Mouse (Mus musculus) thymus, postnatal 14 days (tissue): ENCODE results near the gene Zfp446.
"Not testable (repeated sequence)": the region's sequence is repeated elsewhere in the genome, so short reads cannot be mapped to it uniquely, and the experiment has no call there.

ENCODE experiments used
- DNase-seq: peaks from one replicate; pipeline ENCODE4 v3.0.0; 2021

Zfp446 gene

DNA sequence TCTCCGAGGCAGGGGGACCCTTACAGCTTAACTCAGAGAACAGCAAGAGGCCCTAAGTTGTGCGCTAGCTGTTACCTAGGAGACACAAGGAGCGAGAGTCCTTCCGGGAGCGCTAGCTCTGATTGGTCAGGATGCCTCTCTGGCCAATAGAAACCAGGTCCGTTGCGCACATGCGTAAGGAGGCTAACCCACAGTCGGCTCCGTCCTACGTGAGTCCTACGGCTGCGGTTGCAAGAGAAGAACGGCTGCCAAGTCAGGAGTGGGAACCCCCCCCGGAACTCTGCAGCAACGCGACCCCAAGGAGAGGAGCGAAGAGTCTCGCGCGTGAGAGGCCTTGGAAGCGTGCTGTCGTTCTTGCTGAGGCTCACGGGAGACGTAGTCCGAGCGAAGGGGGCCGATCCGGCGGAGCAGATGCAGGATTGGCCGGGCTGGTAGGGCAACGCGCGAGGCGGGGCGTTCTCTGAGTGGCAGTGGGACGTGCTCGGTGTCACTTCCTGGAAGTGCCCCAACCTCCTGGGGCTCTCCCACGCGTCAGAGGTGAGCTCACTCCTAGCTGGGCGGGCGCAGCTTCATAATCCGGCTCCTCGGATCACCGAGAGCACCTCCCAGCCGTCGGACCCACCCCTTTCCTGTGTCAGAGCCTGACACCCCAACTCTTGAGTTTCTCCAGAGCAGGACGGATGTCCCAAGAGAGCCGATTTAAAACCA is at the start of gene Zfp446:
Gene Zfp446 (plus strand): TSS at position 167 of the 708 bp plus-strand sequence.
- DNase-seq = peak; percentile 98

DNA sequence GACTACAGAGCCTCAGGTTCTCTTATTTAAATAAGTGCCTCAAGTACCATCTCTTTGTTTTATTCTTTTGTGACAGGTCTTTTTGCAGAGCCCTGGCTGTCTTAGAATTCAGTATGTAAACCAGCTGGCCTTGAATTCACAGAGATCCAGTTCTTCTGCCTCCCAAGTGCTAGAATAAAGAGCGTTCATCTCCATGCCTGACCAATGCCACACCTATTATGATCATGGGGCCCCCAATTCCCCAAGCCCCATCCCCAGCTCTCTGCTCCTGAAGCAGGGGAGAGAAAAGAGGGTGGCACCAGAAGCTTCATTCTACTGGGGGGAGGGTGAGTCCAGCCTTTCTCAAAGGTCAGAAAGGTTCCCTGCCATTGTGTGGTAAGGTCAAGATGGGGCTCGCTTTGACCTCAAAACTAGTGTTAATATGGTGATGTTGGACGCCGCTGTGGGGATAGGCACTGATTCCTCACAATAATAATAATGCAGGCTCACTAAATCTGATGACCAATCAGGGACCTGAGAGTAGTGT is 44.0 kb upstream of the Zfp446 start:
- DNase-seq = no peak

DNA sequence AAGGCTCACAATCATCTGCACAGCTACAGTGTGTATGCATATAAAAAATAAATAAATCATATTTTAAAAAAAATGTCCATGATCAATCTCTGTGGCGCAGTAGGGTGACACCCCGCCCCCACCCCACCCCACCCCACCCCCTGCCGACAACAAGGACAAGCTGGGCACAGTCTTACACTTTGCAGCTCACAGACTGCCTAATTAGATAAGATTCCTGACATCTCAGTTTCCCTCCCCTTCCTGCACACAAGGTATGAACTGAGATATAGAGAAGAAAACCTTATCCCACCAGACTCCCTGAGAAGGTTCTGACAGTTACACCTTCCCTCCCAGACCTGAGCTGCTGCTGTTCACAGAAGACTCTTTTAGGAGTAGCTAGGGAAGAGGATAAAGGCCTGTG is 42.8 kb upstream of the Zfp446 start:
- no peak for DNase-seq

DNA sequence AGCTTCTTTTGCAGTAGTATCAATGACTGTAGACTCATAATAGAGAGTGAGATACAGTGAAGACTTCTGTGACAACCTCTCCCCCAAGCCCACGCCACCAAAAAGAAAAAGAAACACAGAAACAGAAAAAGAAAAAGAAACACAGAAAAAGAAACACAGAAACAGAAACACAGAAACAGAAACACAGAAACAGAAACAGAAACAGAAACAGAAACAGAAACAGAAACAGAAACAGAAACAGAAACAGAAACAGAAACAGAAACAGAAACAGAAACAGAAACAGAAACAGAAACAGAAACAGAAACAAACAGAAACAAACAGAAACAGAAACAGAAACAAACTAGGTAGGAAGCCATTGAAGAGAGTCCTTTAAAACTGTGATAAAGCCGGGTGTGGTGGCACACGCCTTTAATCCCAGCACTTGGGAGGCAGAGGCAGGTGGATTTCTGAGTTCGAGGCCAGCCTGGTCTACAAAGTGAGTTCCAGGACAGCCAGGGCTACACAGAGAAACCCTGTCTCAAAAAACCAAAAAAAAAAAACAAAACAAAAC is 40.3 kb upstream of the Zfp446 start:
- not testable (repeated sequence) for DNase-seq

DNA sequence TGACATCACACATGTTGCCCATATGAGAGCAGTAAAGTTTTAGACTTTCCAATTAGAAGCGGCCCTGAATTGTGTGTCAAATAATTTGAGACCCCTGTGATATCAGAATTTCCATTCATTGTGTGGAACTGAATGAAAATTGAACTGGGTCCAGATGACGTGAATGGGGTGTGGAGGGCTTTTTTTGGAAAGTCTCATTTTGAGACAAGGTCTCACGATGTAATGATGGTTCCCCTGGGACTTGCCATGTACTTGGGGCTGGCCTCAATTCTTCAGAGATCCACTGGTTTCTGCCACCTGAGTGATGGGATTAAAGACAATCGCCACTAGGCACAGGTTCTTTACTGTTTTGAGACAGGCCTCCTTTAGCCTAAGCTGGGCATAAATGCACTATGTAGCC is 37.0 kb upstream of the Zfp446 start:
- no peak for DNase-seq

DNA sequence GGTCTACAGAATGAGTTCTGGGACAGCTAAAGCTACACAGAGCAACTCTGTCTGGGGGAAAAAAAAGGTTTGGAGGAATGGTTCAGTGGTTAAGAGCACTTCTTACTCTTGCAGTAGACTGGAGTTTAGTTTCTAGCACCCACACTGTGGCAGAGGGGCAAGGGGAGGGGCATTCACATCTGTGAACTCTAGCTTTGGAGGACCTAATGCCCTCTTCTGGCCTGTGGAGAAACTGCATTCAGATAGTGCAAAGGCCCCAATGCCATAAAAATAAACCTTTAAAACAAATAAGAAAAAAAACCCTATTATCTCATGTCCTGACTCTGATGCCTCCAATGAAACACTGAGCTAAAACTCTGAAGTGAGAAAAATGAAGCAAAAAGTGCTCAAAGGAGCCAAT is 34.2 kb upstream of the Zfp446 start:
- peak; percentile 66 for DNase-seq

DNA sequence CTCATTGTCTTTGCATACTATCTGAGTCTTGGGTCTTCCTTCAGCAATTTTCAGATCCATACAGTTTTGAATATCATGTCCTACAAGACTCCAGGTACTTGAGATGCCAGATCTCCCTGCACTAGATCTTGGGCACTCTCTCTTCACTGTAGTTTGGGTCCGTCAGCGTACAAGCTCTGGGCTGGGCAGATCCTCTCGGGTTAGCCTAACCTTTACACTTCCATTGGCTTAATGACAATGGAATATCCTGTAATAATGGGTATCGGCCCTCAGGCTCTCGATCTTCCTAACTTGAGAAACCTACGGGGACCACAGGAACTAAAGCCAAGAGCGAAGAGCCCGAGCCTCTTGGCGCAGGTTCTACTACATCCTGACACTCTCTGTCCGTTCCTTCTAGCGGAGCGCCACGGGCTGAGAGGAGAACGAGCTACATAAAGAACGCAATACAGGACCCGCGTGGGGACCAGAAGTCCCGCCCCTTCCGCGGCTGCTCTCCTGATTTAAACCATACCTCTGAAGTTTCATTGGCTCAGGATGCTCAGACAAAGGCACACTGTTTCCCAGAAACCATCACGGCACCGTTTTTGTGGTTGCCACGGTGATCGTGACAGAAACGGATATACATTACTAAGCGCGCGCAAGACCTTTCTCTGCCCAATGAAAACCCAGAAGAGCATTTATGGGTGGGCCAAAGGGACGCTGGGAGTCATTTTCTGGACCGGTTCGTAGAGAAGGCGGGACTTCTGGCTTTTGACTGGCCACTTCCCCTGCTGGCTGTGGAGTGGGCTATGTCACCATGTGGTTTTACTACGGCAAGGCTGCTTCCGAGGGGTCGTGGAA is 28.4 kb upstream of the Zfp446 start:
- peak; percentile 93 for DNase-seq

DNA sequence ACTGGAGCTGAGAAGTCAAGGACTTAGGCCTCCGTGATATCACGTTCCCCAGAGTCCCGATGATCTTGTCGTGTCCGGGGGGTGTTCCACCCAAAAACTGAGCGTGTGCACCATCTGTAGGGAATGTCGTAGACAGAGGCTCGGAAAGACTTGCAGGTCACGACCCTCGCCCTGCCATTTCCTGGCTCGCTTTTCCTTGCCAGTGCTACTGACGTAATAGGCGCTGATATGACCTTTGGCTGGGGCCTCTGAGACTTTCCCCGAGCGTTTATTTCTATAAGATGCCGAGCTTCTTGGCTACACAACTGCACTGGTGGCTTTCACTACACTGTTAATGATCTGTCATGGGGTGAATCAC is 27.8 kb upstream of the Zfp446 start:
- DNase-seq = no peak

DNA sequence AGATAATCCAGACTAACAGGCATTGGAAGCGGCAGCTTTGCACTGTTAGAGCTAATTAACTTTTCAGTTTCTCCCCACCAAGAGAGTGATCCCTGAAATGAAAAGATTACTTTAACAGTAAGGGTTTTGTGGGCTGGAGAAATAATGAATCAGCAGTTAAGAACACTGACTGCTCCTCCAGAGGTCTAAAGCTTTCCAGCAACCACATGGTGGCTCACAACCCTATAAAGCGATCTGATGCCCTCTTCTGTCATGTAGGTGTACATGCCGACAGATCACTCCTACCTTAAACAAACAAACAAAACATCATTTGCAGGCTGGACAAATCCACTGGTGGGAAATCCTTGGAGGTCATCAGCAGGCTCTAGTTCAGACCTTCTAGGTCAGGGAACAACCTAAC is 22.8 kb upstream of the Zfp446 start:
- no peak for DNase-seq

DNA sequence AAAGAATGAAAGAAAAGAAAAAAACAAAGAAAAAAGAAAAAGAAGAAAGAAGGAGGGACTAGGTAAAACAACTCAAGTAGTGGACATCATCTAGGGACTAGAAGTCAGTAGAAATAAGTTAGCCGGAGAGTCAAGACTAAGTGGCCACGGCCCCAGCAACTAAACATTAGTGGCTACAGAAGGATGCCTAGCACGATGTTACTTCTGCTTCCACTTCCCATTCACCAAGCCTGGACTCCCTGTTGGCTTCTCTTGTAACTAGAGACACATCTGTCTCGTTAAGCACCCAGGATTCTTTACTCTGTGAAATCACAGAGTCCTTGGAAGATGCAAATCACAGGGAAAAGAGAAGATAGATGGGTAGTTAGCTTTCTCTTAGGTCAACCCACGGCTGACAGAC is 20.1 kb upstream of the Zfp446 start:
- no peak for DNase-seq

DNA sequence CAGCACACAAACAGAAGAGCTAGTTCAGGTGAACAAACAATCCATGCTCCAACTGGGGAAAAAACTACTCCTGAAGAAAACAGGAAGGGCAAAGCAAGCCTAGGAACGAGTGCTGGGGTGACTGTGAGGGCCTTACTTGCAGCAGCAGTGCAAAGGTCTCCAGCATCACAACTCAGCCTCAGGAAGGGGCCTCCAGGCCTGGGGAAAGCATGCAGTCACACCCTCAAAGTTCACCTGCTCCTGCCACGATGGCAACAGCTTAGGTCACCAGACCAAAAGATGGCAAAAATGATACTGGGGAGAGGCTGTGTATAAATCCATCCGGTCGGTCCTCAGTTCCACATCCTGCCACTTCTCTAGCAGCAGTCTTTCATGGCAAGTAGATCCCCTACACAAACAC is 18.7 kb upstream of the Zfp446 start:
- no peak for DNase-seq

DNA sequence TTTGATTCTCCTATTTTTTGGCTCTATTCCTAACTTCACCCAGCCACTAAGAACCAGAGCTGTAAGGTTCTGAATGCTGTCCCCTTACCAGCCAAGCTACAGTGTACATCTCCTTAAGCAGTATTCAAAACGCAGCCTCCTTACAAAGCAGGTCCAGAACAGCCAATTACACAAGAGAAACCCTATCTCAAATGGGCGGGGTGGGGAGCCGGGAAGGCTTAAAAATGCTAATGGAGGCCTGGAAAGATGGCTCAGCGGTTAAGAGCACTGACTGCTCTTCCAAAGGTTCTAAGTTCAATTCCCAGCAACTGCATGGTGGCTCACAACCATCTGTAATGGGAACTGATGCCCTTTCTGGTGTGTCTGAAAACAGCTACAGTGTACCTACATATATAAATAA is 17.9 kb upstream of the Zfp446 start:
- DNase-seq = no peak

DNA sequence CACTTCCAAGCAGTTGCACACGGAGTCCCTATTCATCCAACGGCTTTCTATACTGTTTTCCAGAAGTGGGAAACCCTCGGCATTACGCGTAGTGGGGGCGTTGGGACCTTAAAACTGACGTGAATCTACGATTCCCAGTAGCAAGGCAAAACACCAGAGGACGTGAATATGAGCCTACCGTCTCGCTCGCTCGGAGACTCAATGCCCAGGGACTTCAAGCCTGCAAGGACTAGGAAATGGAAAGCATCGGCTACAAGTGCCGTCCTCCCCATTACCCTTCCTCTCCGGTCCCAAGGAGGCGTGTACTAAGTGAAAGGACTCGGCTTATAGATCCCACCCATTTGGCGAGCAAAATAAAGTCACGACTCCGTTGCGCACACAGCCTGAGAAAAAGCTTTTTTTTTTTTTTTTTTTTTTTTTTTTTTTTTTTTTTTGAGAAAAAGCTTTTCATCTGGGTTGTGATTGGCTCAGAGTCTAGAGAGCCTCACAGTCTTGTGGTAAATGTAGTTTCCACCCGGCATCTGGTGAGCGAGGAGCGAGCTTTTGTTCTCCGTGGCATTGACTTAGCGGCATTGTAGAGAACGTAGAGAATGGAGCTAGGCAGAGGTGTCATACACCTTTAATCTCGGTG is 16.0 kb upstream of the Zfp446 start:
- DNase-seq = peak; percentile 79

DNA sequence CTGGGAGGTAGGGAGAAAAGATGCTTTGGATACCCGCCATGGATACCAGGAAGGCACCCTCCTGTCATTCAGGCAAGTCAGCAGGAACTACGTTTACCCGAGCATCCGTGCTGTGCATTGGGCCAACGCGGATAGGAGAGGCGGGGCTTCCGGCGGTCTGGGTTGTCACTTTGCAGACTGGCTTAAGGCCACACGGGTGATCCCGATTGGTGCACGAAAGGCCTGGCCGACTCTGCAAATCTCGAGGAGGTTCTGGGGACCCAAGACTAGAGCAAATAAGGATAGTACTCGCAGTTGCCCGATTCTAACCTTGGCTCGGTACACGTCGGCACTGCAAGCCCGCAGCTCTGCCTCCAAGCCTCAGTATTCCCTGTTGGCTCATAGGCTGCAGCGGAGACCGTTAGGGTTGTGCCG is 12.0 kb upstream of the Zfp446 start, which contains the start of gene Zfp324:
Gene Zfp324 (plus strand): TSS at position 161 of the 414 bp plus-strand sequence.
- peak; percentile 91 for DNase-seq

DNA sequence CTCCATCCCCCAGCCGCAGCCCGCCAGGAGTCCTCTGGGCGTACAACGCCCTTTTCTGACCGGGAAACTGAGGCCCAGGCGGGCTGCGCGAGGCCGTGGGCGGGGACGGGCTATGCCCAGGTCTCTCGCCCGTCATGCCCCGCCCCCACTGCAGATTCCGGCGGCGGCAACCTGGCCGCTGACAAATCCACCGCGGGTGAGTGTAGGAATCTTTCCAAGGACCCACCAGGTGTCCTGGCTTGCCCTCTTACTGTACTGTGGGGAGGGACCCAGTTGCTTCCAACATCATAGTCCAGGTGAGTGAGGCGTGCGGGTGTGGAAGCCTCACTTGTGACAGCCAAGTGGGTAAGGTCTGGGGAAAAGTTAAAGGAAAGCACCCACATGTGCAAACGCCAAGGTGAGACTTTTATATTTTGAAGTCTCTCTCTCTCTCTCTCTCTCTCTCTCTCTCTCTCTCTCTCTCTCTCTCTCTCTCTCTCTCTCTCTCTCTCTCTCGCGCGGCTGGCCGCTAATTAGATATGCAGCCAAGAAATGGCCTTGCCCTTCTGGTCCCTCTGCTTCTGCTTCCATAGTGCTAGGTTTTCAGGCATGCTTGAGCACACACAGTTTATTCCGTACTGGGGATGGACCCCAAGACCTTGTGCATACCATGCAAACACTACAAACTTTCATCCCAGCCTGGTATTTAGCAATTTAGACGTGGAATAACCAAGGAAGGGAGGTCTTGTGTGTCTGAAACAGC is 11.4 kb upstream of the Zfp446 start:
- DNase-seq = peak; percentile 79

DNA sequence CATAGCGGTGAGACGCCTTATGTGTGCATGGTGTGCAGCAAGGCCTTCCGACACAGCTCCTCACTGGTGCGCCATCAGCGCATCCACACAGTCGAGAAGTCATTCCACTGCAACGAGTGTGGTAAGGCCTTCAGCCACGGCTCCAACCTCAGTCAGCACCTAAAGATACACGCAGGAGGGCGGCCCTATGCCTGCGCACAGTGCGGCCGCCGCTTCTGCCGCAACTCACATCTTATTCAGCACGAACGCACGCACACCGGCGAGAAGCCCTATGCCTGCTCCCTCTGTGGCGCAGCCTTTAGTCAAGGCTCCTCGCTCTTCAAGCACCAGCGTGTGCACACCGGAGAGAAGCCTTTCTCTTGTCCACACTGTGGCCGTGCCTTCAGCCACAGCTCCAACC is 6.7 kb upstream of the Zfp446 start:
- no peak for DNase-seq

DNA sequence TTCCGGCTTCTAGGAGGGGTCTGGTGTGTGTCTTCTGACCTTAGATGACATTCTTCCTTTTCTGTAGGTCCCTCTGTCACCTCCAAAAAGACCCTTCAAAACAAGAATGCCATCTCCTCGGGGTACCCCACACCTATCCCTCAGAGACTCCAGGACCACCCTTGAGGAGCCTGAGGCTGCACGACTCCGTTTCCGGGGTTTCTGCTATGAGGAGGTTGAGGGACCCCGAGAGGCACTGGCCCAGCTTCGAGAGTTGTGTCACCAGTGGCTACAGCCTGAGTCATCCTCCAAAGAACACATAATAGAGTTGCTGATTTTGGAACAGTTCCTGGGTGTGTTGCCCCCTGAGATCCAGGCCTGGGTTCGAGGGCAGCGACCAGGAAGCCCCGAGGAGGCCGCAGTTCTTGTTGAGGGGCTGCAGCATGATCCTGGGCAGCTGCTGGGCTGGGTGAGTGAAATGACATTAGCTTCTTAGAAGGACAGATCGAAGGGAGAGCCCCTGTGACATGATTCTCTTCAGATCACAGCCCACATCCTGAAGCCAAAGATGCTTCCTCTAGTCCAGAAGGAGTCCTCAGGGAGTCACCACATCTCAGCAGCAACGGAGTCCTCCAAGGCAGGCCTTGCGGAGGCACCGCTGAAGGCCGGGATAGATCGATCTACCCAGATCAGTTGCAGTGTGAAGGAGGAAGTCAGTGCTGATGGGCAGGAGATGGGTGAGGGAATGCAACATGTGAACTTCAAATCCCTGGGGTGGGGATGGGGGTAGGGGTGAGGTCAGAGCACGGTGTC is 1.5 kb downstream of the Zfp446 start:
- DNase-seq = peak; percentile 34

DNA sequence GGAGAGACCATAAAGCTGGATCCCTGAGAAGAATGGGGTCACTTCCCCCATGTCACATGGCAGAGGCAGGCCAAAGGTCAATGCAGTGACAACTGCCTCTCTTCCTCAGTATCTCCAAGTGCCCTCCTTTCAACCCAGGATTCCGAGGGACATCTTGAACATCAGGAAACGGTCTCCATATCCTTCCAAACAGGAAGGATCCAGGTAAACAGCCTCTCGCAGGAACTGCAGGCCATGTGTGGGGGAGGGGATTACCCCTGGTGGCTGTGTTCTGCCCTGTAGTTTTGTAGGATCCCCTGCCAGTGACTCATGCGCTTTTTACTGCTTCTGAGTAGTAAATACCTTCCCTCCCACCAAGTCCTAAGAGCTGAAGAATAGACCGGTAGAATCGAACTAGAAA is 2.1 kb downstream of the Zfp446 start:
- DNase-seq = no peak

DNA sequence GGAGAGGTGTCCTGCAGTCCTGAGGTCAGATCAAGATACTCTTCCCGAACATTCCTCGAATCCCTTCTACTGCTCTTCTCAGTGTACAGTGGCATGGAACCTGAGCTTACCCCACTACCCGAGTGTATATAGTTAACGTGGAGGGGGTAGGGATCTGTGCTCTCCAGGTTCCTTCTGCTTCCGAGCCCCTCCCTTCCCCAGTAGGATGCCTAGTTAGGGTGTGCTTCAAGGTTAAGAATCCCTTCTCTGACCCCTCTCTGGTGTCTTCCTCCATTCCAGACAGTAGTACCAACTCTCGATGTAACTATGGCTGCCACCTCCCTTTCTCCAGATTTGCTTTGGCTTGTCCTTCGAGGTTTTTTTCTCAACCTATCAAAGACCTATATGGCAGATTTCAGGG is 2.6 kb downstream of the Zfp446 start:
- no peak for DNase-seq

DNA sequence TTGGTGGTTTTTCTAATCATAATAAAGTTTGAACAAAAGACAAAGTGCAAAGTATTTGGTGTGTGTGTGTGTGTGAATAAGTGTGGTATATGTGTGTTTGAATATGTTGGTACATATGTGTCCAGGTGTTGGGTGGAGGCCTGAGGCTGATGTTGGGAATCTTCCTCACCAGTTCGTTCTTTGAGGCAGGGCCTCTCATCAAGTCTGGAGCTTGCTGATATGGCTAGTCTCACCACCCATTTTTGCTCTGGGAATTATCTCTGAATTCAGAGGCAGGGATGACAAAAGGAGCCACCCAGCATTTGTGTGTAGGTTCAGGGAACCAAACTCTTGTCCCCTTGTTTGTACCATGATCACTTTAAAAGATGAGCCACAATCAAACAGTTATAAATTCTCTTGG is 8.1 kb downstream of the Zfp446 start:
- DNase-seq = no peak

DNA sequence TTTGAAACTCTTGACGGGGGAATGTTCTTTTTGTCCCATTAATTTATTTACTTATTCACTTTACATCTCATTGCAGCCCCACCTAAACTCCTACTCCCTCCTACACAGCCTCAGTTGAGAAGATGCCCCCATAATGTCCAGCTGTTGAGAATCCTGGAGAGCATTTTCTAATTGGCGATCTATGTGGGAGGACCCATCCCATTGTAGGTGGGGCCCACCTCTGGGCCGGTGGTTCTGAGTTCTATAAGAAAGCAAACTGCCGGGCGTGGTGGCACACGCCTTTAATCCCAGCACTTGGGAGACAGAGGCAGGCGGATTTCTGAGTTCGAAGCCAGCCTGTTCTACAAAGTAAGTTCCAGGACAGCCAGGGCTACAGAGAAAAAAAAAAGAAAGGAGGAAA is 9.3 kb downstream of the Zfp446 start:
- DNase-seq = no peak
